Mouse (Mus musculus): Measurements from ENCODE around the gene Tgfb3.

Gene Tgfb3

DNA sequence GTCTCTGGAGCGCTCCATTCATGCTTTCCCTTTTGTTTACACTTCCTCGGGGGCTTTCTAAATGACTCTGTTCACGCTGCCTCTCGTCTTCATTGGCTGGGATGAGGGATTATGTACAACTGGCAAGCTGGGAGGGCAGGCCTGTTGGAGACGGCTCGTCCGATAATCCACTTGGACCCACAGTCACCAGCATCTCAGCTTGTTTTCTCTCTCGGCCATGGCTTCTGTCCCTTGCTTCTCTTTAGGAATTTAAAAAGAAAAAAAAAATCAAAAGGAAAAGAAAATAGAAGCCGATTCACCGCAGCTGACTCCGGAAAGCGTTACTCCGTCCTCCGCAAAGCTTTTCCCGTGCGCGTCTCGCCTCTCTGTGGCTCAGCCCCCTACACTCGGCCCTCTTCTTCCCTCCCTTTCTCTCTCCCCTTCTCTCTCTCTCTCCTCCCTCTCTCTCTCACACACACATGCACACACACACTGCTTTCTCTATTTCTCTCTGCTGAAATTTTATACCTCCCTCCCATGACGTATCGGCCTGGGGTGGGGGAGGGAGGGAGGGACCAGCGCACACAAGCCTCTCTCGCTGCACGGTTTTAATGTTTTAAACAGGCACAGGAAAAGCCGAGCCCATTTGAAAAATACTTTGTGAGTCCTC, at the start of gene Tgfb3:
Tgfb3 (minus strand) TSS at position 489 of the 649 bp plus-strand sequence.
- DNase-seq (ENCODE audit: low read depth): peak; percentile 94

DNA sequence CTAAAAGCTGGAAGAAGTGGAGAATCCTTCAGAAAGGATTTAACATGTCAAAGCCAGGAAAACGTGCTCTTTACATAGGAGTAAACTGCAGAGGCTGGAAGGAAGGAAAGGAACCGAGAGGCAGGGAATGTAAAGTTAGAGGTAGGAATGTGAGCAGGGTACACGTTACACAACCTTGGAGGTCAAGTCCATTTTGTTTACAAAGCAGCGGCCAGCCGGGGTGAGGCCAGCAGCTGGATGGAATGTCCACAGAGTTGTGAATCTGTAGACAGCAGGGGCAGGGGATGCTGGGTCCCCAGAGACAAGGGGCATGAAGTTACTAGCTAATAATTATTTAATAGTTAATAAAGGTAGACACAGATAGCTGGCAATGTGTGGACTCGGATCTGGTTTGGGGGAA, 49.3 kb upstream of the Tgfb3 start:
- peak; percentile 16 for DNase-seq (ENCODE audit: low read depth)

DNA sequence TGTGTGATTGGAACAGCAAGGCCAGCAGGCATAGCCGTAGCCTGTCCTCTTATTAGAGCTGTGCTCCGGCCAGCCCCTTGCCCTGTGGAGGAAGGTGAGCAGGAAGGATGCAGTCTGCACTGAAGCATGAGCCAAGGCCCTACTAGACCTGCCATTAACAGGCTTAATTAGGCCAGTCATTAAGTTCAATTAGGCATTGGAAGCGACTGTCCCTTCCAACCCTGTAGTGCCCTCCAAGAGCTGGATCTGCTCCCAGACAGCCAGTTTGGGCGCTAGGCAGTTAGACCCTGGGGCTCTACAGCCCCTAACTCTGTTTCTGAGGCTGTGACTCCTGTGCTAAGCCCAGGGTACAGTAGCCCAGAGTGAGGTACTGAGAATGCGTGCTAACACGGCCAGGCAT, 45.2 kb upstream of the Tgfb3 start:
- no peak for DNase-seq (ENCODE audit: low read depth)

- no peak for DNase-seq (ENCODE audit: low read depth)
Observed at GRCm38 (mm10) chr12:86116295-86116835, 37.5 kb upstream of the Tgfb3 start.

DNA sequence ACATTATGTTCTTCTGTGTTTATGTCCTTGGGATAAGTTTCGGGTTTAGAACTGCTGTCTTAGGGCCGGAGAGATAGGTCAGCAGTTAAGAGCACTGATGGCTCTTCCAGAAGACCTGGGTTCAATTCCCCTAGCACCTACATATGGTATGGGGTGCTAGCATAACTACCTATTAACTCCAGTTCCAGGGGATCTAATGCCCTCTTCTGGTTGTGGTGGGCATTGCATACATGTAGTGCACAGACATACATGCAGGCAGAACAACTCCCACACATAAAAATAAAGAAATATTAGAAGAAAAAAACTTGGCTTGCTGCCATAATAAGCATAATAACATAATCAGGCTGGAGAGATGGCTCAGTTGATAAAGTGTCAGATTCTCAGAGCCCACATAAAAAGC, 31.8 kb upstream of the Tgfb3 start:
- DNase-seq (ENCODE audit: low read depth): peak; percentile 54

DNA sequence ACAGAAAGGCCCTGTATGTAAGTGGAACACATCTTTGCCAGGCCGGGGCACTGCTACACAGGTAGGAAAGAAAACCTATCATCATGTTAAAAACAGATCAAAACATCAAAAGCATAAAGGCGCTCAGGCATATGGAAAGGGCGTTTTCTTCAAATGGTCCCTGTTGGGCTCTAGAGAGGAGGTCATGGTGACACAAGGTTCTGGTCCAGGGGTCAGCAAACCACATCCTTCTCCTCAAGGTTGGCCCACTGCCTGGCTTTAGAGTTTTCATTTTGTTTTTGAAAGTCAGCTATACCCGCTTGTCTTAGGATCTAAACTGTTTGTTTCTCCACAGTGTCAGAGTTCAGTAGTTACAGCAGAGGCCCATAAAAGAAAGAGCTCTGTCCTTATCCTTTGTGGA, 30.7 kb upstream of the Tgfb3 start:
- DNase-seq (ENCODE audit: low read depth): peak; percentile 31

DNA sequence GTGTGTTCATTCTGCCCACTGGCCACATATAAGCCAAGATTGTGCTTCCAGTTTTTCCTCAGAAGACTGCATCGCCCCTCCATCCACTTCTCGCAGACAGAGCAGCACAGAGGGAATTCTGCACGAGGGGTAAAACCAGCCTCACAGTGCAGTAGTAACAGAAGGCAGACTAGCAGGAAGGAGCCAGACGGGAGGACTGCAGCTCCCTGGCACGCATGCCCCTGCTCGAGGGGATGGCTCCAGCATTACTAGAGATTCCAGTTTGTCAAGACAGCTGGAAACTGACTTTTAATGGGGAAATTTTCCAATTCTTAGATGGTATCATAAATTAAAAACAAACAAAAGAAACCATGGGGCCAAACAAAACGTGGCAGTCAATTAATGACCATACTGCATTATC, 28.8 kb upstream of the Tgfb3 start:
- DNase-seq (ENCODE audit: low read depth): no peak

- no peak for DNase-seq (ENCODE audit: low read depth)
Observed at GRCm38 (mm10) chr12:86106086-86106485, 27.2 kb upstream of the Tgfb3 start.

GRCm38 (mm10) chr12:86105546-86105945, 26.7 kb upstream of the Tgfb3 start:
- DNase-seq (ENCODE audit: low read depth): no peak

GRCm38 (mm10) chr12:86104297-86104696, 25.5 kb upstream of the Tgfb3 start:
- DNase-seq (ENCODE audit: low read depth): peak; percentile 44

DNA sequence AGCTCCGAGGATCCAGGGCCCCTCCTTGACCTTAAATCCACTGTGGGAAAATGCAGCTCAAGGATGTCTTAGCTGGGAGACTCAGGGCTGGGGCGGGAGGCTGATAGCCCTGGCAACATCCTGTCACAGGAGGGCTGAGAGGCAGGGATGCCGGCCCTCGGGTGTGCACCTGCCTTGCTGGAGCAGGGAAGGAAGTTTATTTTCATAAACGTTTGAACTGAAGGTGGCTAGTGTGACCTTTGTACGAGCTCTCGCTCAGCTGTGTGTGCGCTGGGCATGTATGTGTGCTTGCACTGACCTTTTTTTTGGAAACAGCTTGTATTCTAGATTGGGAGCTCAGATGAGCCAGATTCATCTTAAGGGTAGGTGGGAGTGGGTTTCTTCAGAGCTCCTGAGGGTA, 25.0 kb upstream of the Tgfb3 start:
- no peak for DNase-seq (ENCODE audit: low read depth)

- no peak for DNase-seq (ENCODE audit: low read depth)
Observed at GRCm38 (mm10) chr12:86103391-86103790, 24.6 kb upstream of the Tgfb3 start.

GRCm38 (mm10) chr12:86102686-86103085, 23.8 kb upstream of the Tgfb3 start:
- DNase-seq (ENCODE audit: low read depth): no peak

- DNase-seq (ENCODE audit: low read depth): peak; percentile 56
Observed at GRCm38 (mm10) chr12:86100711-86101110, 21.9 kb upstream of the Tgfb3 start.

GRCm38 (mm10) chr12:86097781-86098180, 18.9 kb upstream of the Tgfb3 start:
- DNase-seq (ENCODE audit: low read depth): no peak

- DNase-seq (ENCODE audit: low read depth): peak; percentile 67
Observed at GRCm38 (mm10) chr12:86095806-86096205, 17.0 kb upstream of the Tgfb3 start.

GRCm38 (mm10) chr12:86094075-86094474, 15.2 kb upstream of the Tgfb3 start:
- DNase-seq (ENCODE audit: low read depth): no peak

DNA sequence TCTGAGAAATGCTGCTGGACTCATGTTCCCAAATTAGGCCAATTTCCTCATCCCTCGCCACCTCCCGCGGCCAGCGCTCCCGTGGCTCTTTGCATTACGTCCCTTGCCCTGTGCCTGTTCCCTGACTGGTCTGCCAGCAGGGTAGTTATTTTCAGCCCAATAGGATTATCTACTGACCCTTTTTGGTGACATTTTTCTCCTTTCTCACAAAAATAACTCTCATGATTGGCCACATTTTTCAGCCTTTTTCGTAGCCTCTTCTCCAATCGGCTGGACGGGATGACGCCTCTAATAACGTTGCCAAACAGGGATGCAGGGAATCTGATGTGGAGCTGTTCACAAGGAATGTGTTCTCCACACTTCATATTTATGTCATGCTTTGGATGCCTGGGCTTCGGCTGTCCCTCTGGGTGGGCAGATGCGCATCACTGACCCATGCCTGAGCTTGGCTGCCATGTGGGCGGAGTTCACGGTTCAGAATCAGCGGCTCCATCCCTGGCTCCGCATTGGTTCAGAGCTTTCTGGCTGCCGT, 12.8 kb upstream of the Tgfb3 start:
- no peak for DNase-seq (ENCODE audit: low read depth)

DNA sequence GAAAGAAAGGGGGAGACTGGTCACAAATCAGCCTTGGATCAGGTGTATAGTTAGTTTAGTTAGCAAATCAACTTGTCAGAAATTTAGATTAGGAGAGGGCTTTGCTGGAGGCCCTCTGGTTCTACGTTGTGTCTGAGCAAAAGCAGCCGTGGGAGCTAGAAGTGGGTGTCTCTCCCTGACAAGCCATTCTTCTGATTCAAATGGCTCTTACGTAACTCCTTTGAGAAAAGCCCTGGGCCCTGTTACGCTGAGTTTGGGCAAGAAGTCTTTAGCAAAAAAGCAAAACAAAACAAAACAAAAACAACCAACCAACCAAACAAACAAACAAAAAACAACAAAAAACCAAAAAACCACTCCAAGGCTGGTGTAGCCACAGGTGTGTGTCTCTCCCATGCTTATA, 11.9 kb upstream of the Tgfb3 start:
- DNase-seq (ENCODE audit: low read depth): peak; percentile 17

GRCm38 (mm10) chr12:86088042-86088441, 9.2 kb upstream of the Tgfb3 start:
- no peak for DNase-seq (ENCODE audit: low read depth)

- no peak for DNase-seq (ENCODE audit: low read depth)
Observed at GRCm38 (mm10) chr12:86086550-86086949, 7.7 kb upstream of the Tgfb3 start.

GRCm38 (mm10) chr12:86085873-86086272, 7.0 kb upstream of the Tgfb3 start:
- DNase-seq (ENCODE audit: low read depth): peak; percentile 27

GRCm38 (mm10) chr12:86082481-86083012, 3.7 kb upstream of the Tgfb3 start, which contains the start of gene Ift43:
TSS of gene Ift43 (plus strand) at chr12:86082541.
- DNase-seq (ENCODE audit: low read depth): peak; percentile 91

All from NIH3T3 (cell line).